Mouse (Mus musculus): ENCODE results near the gene Olfr1062. TPM values are rescaled to one million over a fixed set of nuclear protein-coding genes. Genes with fewer than 3 reads are reported as not detected.

Gene Olfr1062
- not detected in 2 replicates for polyA plus RNA-seq (2015; fragmentation: Nextera tagmentation; extraction: Ambion mirVana)

DNA sequence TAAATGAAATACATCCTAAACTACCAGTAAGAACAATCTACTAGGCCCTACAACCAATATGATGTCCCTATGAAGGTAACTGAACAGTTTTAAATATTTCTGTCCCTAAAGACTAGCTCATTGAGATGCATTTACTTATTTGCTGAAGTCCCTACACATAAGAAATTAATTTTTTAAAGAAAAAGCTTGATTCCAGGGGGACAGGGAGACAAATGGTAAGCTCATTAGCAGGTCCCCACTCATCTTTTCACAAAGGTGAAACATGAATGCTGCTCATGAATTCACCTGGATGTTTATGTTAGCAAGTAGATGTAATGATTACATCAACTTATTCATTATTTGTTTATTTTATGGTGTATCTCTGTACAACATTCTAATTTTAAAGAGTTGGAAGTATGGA, at the start of gene Olfr1062:
Olfr1062 (minus strand) TSS at position 101 of the 400 bp plus-strand sequence.

DNA sequence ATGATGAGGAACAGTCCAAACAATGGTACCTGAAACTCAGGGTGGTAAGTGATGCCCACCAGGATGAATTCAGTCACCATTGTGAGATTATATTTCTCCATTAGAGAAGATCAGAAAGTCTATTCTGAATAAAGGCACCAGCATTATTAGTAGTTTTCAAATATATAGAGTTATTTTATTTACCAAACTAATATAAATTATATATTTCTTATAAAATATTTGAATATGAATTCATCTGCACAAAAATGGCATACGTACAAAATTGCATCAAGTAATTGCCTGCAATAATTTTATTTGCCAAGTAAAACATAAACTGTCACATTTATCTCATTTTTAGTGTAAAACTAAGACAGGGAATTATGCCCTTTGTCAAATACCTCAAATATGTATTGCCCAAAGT, 29.6 kb upstream of the Olfr1062 start, which contains the start of gene Olfr1066:
Olfr1066 (minus strand) TSS at position 101 of the 400 bp plus-strand sequence.

DNA sequence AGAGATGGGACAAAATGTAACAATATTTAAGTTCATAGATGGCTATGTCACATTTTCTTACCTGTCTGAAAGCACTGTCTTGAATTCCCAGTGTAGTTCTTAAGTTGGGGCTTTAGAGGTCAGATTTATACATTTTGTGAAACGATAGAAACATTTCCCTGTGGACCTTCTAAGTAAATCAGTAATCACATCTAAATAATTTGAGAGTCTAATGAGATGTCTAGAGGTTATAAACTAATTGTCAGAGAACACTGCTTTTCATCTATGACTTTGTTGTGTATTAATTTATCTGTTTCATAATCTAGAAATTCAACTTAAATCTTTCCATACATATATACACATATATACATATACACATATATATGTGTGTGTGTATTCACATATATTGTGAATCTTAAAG, 23.9 kb upstream of the Olfr1062 start, which contains the start of gene Olfr1065:
Olfr1065 (minus strand) TSS at position 101 of the 400 bp plus-strand sequence.

DNA sequence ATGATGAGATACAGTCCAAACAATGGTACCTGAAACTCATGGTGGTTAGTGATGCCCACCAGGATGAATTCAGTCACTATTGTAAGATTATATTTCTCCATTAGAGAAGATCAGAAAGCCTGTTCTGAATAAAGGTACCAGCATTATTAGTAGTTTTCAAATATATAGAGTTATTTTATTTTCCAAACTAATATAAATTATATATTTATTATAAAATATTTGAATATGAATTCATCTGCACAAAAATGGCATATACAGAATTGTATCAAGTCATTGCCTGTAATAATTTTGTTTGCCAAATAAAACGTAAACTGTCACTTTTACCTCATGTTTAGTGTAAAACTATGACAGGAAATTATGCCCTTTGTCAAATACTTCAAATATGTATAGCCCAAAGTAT, 12.6 kb downstream of the Olfr1062 start, which contains the start of gene Olfr1061:
Olfr1061 (minus strand) TSS at position 101 of the 400 bp plus-strand sequence.

DNA sequence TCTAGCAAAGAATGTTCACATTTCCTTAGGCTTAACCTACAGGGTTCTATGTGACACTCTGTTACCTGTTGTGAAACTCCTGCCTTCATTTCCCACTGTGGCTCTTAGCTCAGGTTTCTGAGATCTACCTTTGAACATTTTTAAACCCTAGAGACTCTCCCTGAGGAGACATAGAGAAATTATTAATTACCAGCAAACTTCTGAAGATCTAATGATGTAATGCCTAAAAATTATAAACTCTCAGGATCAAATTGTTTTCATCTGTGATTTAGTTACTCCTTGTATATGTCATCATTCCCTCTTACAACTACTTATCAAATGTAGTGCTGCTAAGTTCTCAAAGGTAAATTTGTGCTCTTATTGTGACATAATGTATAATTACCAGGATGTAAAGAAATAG, 38.1 kb downstream of the Olfr1062 start, which contains the start of gene Olfr1058:
Olfr1058 (minus strand) TSS at position 101 of the 400 bp plus-strand sequence.

DNA sequence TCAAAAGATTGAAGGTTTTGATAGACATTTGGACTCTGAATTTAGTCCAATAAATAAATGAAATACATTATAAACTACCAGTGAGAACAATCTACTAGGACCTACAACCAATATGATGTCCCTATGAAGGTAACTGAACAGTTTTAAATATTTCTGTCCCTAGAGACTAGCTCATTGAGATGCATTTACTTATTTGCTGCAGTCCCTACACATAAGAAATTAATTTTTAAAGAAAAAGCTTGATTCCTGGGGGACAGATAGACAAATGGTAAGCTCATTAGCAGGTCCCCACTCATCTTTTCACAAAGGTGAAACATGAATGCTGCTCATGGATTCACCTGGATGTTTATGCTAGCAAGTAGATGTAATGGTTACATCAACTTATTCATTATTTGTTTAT, 48.3 kb downstream of the Olfr1062 start, which contains the start of gene Olfr1057:
Olfr1057 (minus strand) TSS at position 101 of the 400 bp plus-strand sequence.

Other genes starting within 250 kb of the Olfr1062 start
- 0.27 TPM in 1 of 2 replicates, not detected in the other for gene Olfr1044, start 248.9 kb downstream of the Olfr1062 start, polyA plus RNA-seq (2015; fragmentation: Nextera tagmentation; extraction: Ambion mirVana)
- not detected in 2 replicates for gene Olfr52, start 241.1 kb downstream of the Olfr1062 start, polyA plus RNA-seq (2015; fragmentation: Nextera tagmentation; extraction: Ambion mirVana)
- not detected in 2 replicates for gene Olfr1045, start 223.7 kb downstream of the Olfr1062 start, polyA plus RNA-seq (2015; fragmentation: Nextera tagmentation; extraction: Ambion mirVana)
- not detected in 2 replicates for gene Olfr1046, start 207.4 kb downstream of the Olfr1062 start, polyA plus RNA-seq (2015; fragmentation: Nextera tagmentation; extraction: Ambion mirVana)
- gene Olfr1047, start 195.3 kb downstream of the Olfr1062 start, polyA plus RNA-seq (2015; fragmentation: Nextera tagmentation; extraction: Ambion mirVana): not detected in 2 replicates
- gene Olfr1048, start 186.5 kb downstream of the Olfr1062 start, polyA plus RNA-seq (2015; fragmentation: Nextera tagmentation; extraction: Ambion mirVana): not detected in 2 replicates
- gene Olfr1049, start 168.4 kb downstream of the Olfr1062 start, polyA plus RNA-seq (2015; fragmentation: Nextera tagmentation; extraction: Ambion mirVana): not detected in 2 replicates
- not detected in 2 replicates for gene Olfr1051, start 147.7 kb downstream of the Olfr1062 start, polyA plus RNA-seq (2015; fragmentation: Nextera tagmentation; extraction: Ambion mirVana)
- not detected in 2 replicates for gene Olfr1052, start 134.3 kb downstream of the Olfr1062 start, polyA plus RNA-seq (2015; fragmentation: Nextera tagmentation; extraction: Ambion mirVana)
- gene Olfr1053, start 111.5 kb downstream of the Olfr1062 start, polyA plus RNA-seq (2015; fragmentation: Nextera tagmentation; extraction: Ambion mirVana): not detected in 2 replicates
- not detected in 2 replicates for gene Olfr1054, start 91.3 kb downstream of the Olfr1062 start, polyA plus RNA-seq (2015; fragmentation: Nextera tagmentation; extraction: Ambion mirVana)
- not detected in 2 replicates for gene Olfr1055, start 76.5 kb downstream of the Olfr1062 start, polyA plus RNA-seq (2015; fragmentation: Nextera tagmentation; extraction: Ambion mirVana)
- gene Olfr1056, start 64.3 kb downstream of the Olfr1062 start, polyA plus RNA-seq (2015; fragmentation: Nextera tagmentation; extraction: Ambion mirVana): not detected in 2 replicates
- gene Olfr1057, start 48.4 kb downstream of the Olfr1062 start, polyA plus RNA-seq (2015; fragmentation: Nextera tagmentation; extraction: Ambion mirVana): not detected in 2 replicates
- gene Olfr1058, start 38.2 kb downstream of the Olfr1062 start, polyA plus RNA-seq (2015; fragmentation: Nextera tagmentation; extraction: Ambion mirVana): not detected in 2 replicates
- gene Olfr1061, start 12.7 kb downstream of the Olfr1062 start, polyA plus RNA-seq (2015; fragmentation: Nextera tagmentation; extraction: Ambion mirVana): not detected in 2 replicates
- gene Olfr1065, start 23.8 kb upstream of the Olfr1062 start, polyA plus RNA-seq (2015; fragmentation: Nextera tagmentation; extraction: Ambion mirVana): not detected in 2 replicates
- not detected in 2 replicates for gene Olfr1066, start 29.5 kb upstream of the Olfr1062 start, polyA plus RNA-seq (2015; fragmentation: Nextera tagmentation; extraction: Ambion mirVana)
- not detected in 2 replicates for gene Olfr228, start 60.6 kb upstream of the Olfr1062 start, polyA plus RNA-seq (2015; fragmentation: Nextera tagmentation; extraction: Ambion mirVana)
- not detected in 2 replicates for gene Olfr1076, start 81.7 kb upstream of the Olfr1062 start, polyA plus RNA-seq (2015; fragmentation: Nextera tagmentation; extraction: Ambion mirVana)
- not detected in 2 replicates for gene Olfr1079, start 115.7 kb upstream of the Olfr1062 start, polyA plus RNA-seq (2015; fragmentation: Nextera tagmentation; extraction: Ambion mirVana)
- gene Olfr1080, start 131.5 kb upstream of the Olfr1062 start, polyA plus RNA-seq (2015; fragmentation: Nextera tagmentation; extraction: Ambion mirVana): not detected in 2 replicates
- not detected in 2 replicates for gene Olfr1082, start 172.2 kb upstream of the Olfr1062 start, polyA plus RNA-seq (2015; fragmentation: Nextera tagmentation; extraction: Ambion mirVana)
- not detected in 2 replicates for gene Olfr1084, start 213.0 kb upstream of the Olfr1062 start, polyA plus RNA-seq (2015; fragmentation: Nextera tagmentation; extraction: Ambion mirVana)
- not detected in 2 replicates for gene Olfr1085, start 235.3 kb upstream of the Olfr1062 start, polyA plus RNA-seq (2015; fragmentation: Nextera tagmentation; extraction: Ambion mirVana)